Mouse (Mus musculus): Measurements from ENCODE around the gene Pum2. TPM values are rescaled to one million over a fixed set of nuclear protein-coding genes. Genes with fewer than 3 reads are reported as not detected.

Pum2 gene
- polyA plus RNA-seq (2012; rRNA removed), result 64.3 and 76.1 TPM in 2 replicates
- 57.5 and 64.9 TPM in 2 replicates for polyA plus RNA-seq (2014; fragmentation: Nextera tagmentation; extraction: Ambion mirVana)

GRCm38 (mm10) chr12:8673974-8674306, at the start of gene Pum2:
Gene Pum2, plus strand, starts transcription at chr12:8674134.
- 0% methylated on average over 21 of the region's 41 CpGs for WGBS
- Histone ChIP-seq H3K4me3 (replicated peaks; ENCODE audit: low read length) (peak within 1 kb of the TSS; percentile 97), H3K4me2 (replicated peaks; ENCODE audit: low read depth, low read length, severe bottlenecking) (peak within 1 kb of the TSS; percentile 80), H3K27me3 (ENCODE audit: control insufficient read depth, insufficient read depth, low read length) (no peaks in the 10 kb centered on the region), H3K27ac (replicated peaks; ENCODE audit: low read depth, low read length) (peak within 1 kb of the TSS; percentile 98), H3K4me1 (ENCODE audit: control insufficient read depth, insufficient read depth, low read length) (peaks cover 20% of the 10 kb centered on the region), H3K36me3 (ENCODE audit: control insufficient read depth, insufficient read depth, low read length) (no peaks in the 10 kb centered on the region), H3K9me3 (ENCODE audit: control insufficient read depth, low read length) (no peaks in the 10 kb centered on the region), H3K9ac (ENCODE audit: low read depth, low read length, severe bottlenecking) (peak within 1 kb of the TSS; percentile 100)
- peak; percentile 97 for TF ChIP-seq POLR2A (IDR thresholded peaks at IDR 0.05; ENCODE audit: borderline replicate concordance, extremely low read depth, insufficient read depth, insufficient read length)
- peak; percentile 92 for DNase-seq (ENCODE audit: low spot score)
- peak; percentile 95 for ATAC-seq (ENCODE audit: low FRiP score, low read depth)

- WGBS, result 94% methylated on average over 6 of the region's 6 CpGs
- Histone ChIP-seq H3K9me3 (ENCODE audit: control insufficient read depth, low read length) (no peaks in the 10 kb centered on the region), H3K27me3 (ENCODE audit: control insufficient read depth, insufficient read depth, low read length) (no peaks in the 10 kb centered on the region), H3K4me1 (ENCODE audit: control insufficient read depth, insufficient read depth, low read length) (no peaks in the 10 kb centered on the region), H3K4me2 (replicated peaks; ENCODE audit: low read depth, low read length, severe bottlenecking) (no peak overlapping the region), H3K9ac (ENCODE audit: low read depth, low read length, severe bottlenecking) (no peak overlapping the region), H3K4me3 (replicated peaks; ENCODE audit: low read length) (no peak overlapping the region), H3K36me3 (ENCODE audit: control insufficient read depth, insufficient read depth, low read length) (no peaks in the 10 kb centered on the region), H3K27ac (replicated peaks; ENCODE audit: low read depth, low read length) (no peak overlapping the region)
- DNase-seq (ENCODE audit: low spot score), result no peak
- ATAC-seq (ENCODE audit: low FRiP score, low read depth), result no peak
- no peak for TF ChIP-seq POLR2A (IDR thresholded peaks at IDR 0.05; ENCODE audit: borderline replicate concordance, extremely low read depth, insufficient read depth, insufficient read length)
Measured at GRCm38 (mm10) chr12:8629537-8629936, 44.4 kb upstream of the Pum2 start.

- DNase-seq (ENCODE audit: low spot score), result no peak
- H3K27ac ChIP-seq (replicated peaks; ENCODE audit: low read depth, low read length), result no peak overlapping the region
- H3K4me3 ChIP-seq (replicated peaks; ENCODE audit: low read length), result no peak overlapping the region
- no peaks in the 10 kb centered on the region for H3K4me1 ChIP-seq (ENCODE audit: control insufficient read depth, insufficient read depth, low read length)
- ATAC-seq (ENCODE audit: low FRiP score, low read depth), result no peak
- no peak overlapping the region for H3K9ac ChIP-seq (ENCODE audit: low read depth, low read length, severe bottlenecking)
- WGBS, result 88% methylated on average over 1 of the region's 1 CpGs
- TF ChIP-seq POLR2A (IDR thresholded peaks at IDR 0.05; ENCODE audit: borderline replicate concordance, extremely low read depth, insufficient read depth, insufficient read length), result no peak
- no peak overlapping the region for H3K4me2 ChIP-seq (replicated peaks; ENCODE audit: low read depth, low read length, severe bottlenecking)
- H3K36me3 ChIP-seq (ENCODE audit: control insufficient read depth, insufficient read depth, low read length), result no peaks in the 10 kb centered on the region
- no peaks in the 10 kb centered on the region for H3K27me3 ChIP-seq (ENCODE audit: control insufficient read depth, insufficient read depth, low read length)
- H3K9me3 ChIP-seq (ENCODE audit: control insufficient read depth, low read length), result no peaks in the 10 kb centered on the region
Measured at GRCm38 (mm10) chr12:8631691-8632090, 42.2 kb upstream of the Pum2 start.

- ATAC-seq (ENCODE audit: low FRiP score, low read depth) (no peak), DNase-seq (ENCODE audit: low spot score) (no peak)
- Histone ChIP-seq H3K9ac (ENCODE audit: low read depth, low read length, severe bottlenecking) (no peak overlapping the region), H3K4me3 (replicated peaks; ENCODE audit: low read length) (no peak overlapping the region), H3K4me1 (ENCODE audit: control insufficient read depth, insufficient read depth, low read length) (no peaks in the 10 kb centered on the region), H3K27me3 (ENCODE audit: control insufficient read depth, insufficient read depth, low read length) (no peaks in the 10 kb centered on the region), H3K4me2 (replicated peaks; ENCODE audit: low read depth, low read length, severe bottlenecking) (no peak overlapping the region), H3K9me3 (ENCODE audit: control insufficient read depth, low read length) (no peaks in the 10 kb centered on the region), H3K27ac (replicated peaks; ENCODE audit: low read depth, low read length) (no peak overlapping the region), H3K36me3 (ENCODE audit: control insufficient read depth, insufficient read depth, low read length) (no peaks in the 10 kb centered on the region)
- 86% methylated on average over 2 of the region's 2 CpGs for WGBS
- TF ChIP-seq POLR2A (IDR thresholded peaks at IDR 0.05; ENCODE audit: borderline replicate concordance, extremely low read depth, insufficient read depth, insufficient read length), result no peak
Measured at GRCm38 (mm10) chr12:8632737-8633365, 41.1 kb upstream of the Pum2 start.

GRCm38 (mm10) chr12:8634306-8634705, 39.6 kb upstream of the Pum2 start:
- WGBS, result 90% methylated on average over 1 of the region's 1 CpGs
- ATAC-seq (ENCODE audit: low FRiP score, low read depth), result no peak
- Histone ChIP-seq H3K36me3 (ENCODE audit: control insufficient read depth, insufficient read depth, low read length) (no peaks in the 10 kb centered on the region), H3K4me2 (replicated peaks; ENCODE audit: low read depth, low read length, severe bottlenecking) (no peak overlapping the region), H3K4me3 (replicated peaks; ENCODE audit: low read length) (no peak overlapping the region), H3K9ac (ENCODE audit: low read depth, low read length, severe bottlenecking) (no peak overlapping the region), H3K4me1 (ENCODE audit: control insufficient read depth, insufficient read depth, low read length) (no peaks in the 10 kb centered on the region), H3K27ac (replicated peaks; ENCODE audit: low read depth, low read length) (no peak overlapping the region), H3K9me3 (ENCODE audit: control insufficient read depth, low read length) (no peaks in the 10 kb centered on the region), H3K27me3 (ENCODE audit: control insufficient read depth, insufficient read depth, low read length) (no peaks in the 10 kb centered on the region)
- no peak for TF ChIP-seq POLR2A (IDR thresholded peaks at IDR 0.05; ENCODE audit: borderline replicate concordance, extremely low read depth, insufficient read depth, insufficient read length)
- no peak for DNase-seq (ENCODE audit: low spot score)

Data from limb, embryonic 14.5 days (tissue).